Mouse (Mus musculus) layer of hippocampus, adult 2 months (tissue): ENCODE results near the gene Bmp10. TPM values are rescaled to one million over a fixed set of nuclear protein-coding genes. Genes with fewer than 3 reads are reported as not detected.
"Not testable (repeated sequence)": the region's sequence is repeated elsewhere in the genome, so short reads cannot be mapped to it uniquely, and the experiment has no call there.

Experiments
- DNase-seq, 2 experiments: peaks; one replicate each; pipeline ENCODE4 v3.0.0; 2022; ENCODE audit warnings: low spot score in 2 of 2
- H3K27ac ChIP-seq: fragments of 200-600 bp; 2 replicates; pipeline ENCODE4 v1.8.1; 2022
- H3K4me3 ChIP-seq: fragments of 200-600 bp; 2 replicates; pipeline ENCODE4 v1.8.1; 2022; ENCODE audit warnings: mild to moderate bottlenecking
- CTCF ChIP-seq: fragments of 200-600 bp; conservative IDR thresholded peaks from 2 replicates; pipeline ENCODE4 v1.8.1; 2022; ENCODE audit warnings: antibody characterized with exemption, mild to moderate bottlenecking, moderate library complexity
- total RNA-seq, 2 experiments: library from RNA; stranded (reverse); gene quantifications; 2 replicates each; pipeline ENCODE4 v1.2.3; 2021

Bmp10 gene
- total RNA-seq, 2 experiments from 2014 or later = not detected

DNA sequence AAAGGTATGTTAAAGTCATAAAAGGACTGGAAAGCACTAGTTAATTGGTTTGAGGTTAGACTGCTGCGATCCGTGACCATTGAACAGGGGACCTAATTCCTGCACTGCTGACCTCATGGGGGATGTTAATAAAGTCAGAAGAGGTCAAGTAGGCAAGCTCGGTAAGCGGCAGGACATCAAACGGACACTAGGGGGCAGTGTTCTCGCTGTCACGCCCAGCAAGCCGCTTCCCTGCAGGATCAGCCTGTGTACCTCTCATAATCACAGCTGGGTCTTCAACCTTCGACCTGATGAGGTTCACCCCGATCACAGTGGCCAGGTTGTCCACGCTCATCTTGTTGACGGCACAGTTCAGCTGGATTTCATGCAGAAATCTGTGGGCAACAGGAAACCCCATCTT, 37.4 kb downstream of the Bmp10 start:
- TF ChIP-seq CTCF = peak; percentile 95
- Histone ChIP-seq H3K4me3 (no peak overlapping the region), H3K27ac (no peak overlapping the region)
- DNase-seq = peak; percentile 23 to 67

DNA sequence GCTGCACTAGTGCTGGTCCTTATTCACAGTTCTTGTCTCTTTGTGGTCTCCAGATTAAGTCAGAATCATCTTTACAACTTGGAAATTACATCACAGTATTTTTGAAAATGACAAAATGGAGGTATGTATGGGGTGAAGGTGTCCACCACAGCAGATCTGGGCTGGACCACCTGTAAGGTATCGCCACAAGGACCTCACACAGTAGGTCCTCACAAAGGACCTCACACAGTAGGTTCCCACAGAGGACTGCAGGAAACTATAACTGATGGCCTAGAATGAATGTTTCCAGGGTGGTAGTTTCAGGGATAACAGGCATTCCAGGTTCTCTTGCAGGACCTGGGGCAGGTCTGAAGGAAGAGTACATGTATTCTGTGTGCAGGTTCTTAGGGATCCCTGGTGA, 38.6 kb downstream of the Bmp10 start:
- H3K4me3 ChIP-seq = no peak overlapping the region
- no peak overlapping the region for H3K27ac ChIP-seq
- no peak for DNase-seq
- TF ChIP-seq CTCF = no peak

DNA sequence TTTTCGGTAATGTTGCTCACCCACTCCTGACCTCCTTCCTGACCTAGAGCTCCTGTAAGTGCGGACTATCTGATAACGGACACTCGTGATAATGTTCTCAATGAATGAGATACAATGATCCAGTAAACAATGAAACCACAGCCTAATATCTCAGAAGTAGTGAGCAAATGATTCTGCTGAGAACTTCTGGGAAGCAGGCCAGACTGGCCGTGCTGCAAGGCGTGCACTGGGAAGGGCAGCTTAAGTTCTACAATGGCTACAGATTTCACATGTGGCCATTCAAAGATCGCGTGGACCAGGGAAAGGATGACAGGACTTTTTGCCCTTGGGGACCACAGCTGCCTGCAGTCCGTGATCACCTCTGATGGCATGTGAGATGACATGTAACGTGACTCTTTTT, 39.6 kb downstream of the Bmp10 start:
- no peak overlapping the region for H3K4me3 ChIP-seq
- no peak overlapping the region for H3K27ac ChIP-seq
- DNase-seq = no peak
- no peak for TF ChIP-seq CTCF

DNA sequence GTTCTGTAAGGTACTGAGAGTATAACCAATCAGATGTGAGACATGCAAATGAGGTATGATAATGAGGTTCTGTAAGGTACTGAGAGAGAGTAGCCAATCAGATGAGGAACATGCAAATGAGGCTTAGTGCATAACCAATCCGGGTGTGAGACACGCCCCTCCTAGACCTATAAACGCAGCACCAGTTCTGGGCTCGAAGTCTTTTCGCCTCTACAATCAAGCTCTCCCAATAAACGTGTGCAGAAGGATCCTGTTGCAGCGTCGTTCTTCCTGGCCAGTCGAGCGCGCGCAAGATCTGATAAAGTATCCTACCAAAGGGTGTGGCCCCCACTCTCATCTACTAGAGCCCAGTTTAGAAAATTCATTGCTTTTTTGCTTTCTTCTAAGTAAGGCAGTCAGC, 41.3 kb downstream of the Bmp10 start:
- DNase-seq, H3K27ac ChIP-seq, H3K4me3 ChIP-seq: not testable (repeated sequence)

DNA sequence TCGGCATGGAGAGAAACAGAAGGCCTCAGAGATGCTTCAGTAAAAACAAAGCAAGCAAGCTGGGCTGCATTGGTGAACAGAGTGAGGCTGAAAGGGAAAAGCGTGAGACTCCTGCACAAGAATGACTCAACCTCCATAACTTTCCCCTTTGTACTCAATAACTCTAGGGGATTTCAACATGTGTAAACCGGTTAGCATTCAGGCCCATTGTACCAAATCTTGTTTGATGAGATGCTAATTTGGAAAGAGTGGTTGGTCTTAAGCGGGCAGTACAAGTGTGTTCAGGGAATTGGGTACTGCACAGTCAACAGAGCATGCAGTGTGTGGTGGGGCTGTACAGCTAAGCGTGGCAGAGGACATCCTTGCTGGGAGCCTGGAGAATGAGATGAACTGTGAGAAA, 46.4 kb downstream of the Bmp10 start:
- TF ChIP-seq CTCF = no peak
- DNase-seq = no peak

DNA sequence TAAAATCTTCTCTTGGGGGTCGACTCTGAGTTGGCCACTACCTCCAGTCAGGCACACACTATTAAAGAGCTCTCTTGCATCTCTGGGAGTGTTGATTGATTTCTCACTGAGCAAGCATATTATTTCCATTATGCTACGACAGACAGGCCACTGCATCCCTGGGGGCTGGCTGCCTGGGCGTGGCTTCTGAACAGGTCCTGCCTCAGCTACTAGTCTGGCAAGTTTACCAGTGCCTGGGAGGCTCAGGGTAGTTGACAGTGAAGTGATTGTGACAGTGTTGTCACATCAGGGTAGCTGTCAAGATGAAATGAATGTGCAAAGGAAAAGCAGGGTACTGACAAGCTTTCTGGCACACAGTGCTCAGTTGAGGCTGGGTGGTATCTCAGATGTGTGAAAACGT, 50.1 kb downstream of the Bmp10 start:
- no peak overlapping the region for H3K4me3 ChIP-seq
- no peak overlapping the region for H3K27ac ChIP-seq
- DNase-seq = no peak
- TF ChIP-seq CTCF = no peak

More for the DNA sequence above, 46.4 kb downstream of the Bmp10 start:
- Histone ChIP-seq H3K4me3 (no peak overlapping the region), H3K27ac (no peak overlapping the region)

DNA sequence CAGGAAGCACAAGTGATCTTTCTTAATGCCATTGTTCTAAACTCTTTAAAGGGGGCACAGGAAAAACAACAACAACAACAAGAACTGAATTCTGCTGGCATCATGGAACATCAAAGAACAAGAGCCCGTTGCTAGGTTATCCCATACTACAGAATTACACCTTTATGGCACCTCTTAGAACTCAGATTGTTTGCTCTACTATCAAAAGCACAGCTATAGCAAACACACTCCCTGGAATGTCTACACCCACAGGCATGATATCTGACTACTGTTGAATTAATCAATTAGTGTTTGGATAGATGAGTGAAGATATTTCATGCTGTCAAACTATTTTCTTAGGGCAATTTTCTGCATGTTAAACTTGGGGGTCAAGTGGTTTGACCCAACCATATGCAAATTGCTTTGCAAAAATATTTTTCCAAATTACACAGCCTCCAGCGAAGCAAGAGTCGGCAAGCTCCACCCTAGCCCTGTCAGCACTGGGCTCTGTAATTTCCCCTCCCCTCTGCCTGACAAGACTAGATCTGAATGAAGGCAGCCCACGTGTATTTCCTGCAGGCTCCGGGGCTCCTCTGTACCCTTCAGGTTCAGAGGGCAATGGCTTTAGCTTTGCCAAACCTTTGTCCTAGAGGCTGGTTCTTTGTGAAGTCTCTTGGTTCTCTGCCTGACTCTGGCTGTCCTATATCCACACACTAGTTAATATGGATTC, 50.7 kb downstream of the Bmp10 start:
- no peak overlapping the region for H3K4me3 ChIP-seq
- no peak overlapping the region for H3K27ac ChIP-seq
- DNase-seq = no peak
- no peak for TF ChIP-seq CTCF

DNA sequence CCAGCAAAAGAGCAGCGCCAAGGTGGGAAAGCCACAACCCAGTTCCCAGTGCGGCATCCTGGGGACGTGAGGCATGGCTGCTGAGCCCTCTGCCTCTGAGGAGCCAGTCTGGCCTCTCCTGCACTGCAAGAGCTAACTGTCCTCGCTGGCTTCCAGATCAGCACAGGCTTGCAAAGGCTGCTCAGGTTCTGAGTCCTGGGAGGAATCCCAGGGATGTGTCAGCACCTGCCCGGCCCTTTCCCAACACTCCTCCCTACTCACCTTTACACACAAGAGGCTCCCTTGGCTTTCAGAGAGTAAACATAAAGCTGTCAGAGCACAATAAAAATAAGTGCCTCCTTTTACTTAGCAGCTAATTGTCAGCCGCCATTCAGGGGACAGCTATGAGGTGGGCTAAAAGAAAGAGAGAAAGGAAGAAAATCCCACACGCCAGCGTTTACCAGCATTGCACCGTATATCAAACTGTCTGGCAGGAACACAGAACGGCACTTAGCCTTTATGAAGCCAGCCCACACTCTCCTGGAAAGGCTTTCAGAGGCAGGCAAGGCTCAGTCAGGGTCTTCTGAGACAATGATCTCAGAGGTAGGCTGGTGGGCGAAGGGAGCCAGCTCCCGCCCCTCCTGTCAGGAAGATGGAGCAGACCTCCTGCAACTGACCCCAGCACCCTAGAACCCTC, 54.6 kb downstream of the Bmp10 start:
- no peak for TF ChIP-seq CTCF
- no peak overlapping the region for H3K4me3 ChIP-seq
- peak overlapping the region; percentile 51 for H3K27ac ChIP-seq
- DNase-seq = no peak

DNA sequence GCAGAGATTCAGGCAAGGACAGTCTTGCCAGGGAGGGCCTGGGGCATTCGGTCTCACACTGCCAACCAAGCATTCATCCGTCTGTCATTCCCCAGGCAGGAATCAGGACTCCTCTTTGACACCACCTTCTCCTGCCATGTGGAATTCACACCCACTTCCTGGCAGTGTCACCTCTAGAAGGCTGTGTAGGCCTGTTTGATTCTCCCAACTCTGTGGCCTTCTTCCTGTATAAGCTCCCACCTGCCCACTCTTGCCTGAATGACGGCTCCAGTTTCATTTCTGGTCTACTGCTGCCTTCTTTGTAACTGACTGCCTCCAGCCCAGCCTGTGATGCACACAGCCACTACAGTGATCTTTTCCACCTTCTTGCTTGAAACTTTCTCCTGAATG, 55.1 kb downstream of the Bmp10 start:
- Histone ChIP-seq H3K27ac (no peak overlapping the region), H3K4me3 (no peak overlapping the region)
- no peak for DNase-seq
- TF ChIP-seq CTCF = no peak

DNA sequence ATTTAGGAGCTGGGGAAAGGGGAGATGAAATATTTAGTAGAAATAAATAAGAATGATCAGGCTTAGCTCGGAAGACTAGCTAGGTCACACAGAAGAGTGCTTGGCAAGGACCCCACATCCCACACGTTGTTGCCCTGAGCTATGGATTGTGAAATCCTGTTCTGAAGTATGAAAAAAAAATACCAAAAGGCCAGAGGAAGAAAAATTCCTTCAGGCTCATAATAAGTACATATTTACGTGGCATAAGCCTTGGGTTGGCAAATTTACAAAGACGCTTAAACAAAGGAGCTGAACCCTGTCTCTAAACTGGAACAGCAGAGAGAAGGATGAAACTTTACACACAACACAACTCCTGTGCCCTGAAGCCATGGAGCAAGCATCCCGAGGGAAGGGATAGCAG, 56.0 kb downstream of the Bmp10 start:
- DNase-seq = no peak
- no peak overlapping the region for H3K4me3 ChIP-seq
- TF ChIP-seq CTCF = no peak
- H3K27ac ChIP-seq = no peak overlapping the region

Other genes with a start within 250 kb of the Bmp10 start
- gene Antxr1, start 93.2 kb upstream of the Bmp10 start, total RNA-seq = 10 to 100 TPM in 1 of 2 experiments, 1 to 10 TPM in 1; 9.7 to 10.7 TPM
- gene Gkn1, start 78.1 kb upstream of the Bmp10 start, total RNA-seq = not detected
- gene Gkn2, start 55.6 kb upstream of the Bmp10 start, total RNA-seq = not detected
- gene Gkn3, start 40.1 kb upstream of the Bmp10 start, total RNA-seq = 1 to 10 TPM; 2.0 to 3.6 TPM
- 1 to 10 TPM; 2.5 to 2.9 TPM for gene Arhgap25, start 104.3 kb downstream of the Bmp10 start, total RNA-seq
- gene Prokr1, start 161.7 kb downstream of the Bmp10 start, total RNA-seq = under 1 TPM; 0.08 to 0.17 TPM
- gene Aplf, start 243.2 kb downstream of the Bmp10 start, total RNA-seq = 1 to 10 TPM; 6.9 to 7.9 TPM